Comparison of ENCODE assay signal across 9 mouse cellular contexts in the genomic region with DNA sequence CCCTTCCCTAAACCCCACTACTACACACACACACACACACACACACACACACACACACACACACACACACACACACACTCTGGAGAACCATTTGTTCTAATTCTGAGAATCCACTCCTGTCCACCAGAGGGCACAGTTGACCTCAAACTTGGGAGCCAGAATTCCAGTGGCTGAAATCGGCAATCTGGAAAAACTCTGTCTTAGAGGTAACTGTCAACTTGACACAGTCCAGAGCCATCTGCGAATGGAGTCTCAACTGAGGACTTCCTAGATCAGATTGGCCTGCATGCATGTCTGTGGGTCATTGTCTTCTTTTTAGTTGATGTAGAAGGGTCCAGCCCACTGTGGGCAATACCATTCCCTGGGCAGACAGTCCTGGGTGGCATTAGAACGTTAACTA. TPM values are rescaled to one million over a fixed set of nuclear protein-coding genes. Genes with fewer than 3 reads are reported as not detected.
DNase-seq lines count a peak whose midpoint lies in the region; ATAC-seq and TF ChIP-seq lines count a peak whose summit lies in the region.
"Had no signal": no experiment of that assay in that cellular context is flagged by ENCODE, and none has a peak within 500 bp of the region (broad histone marks: within the 10 kb centered on the region; RNA-seq: fewer than 3 reads in every experiment).

No protein-coding gene starts in this region.

- peak; percentile 73 for DNase-seq in R1 (ENCODE audit: low read depth, low spot score)
- peak; percentile 79 for DNase-seq in embryonic facial prominence, embryonic 11.5 days (ENCODE audit: low spot score)
- DNase-seq in layer of hippocampus, adult 2 months (ENCODE audit: low spot score in 2 of 2) = peak in 1 of 2 experiments; percentile 70
- peak; percentile 49 for DNase-seq in naive thymus-derived CD4-positive, alpha-beta T cell, adult 2 months (ENCODE audit: low read depth)

- no peaks in the 10 kb centered on the region for H3K27me3 ChIP-seq in intestine, postnatal 0 days (replicated peaks; ENCODE audit: control insufficient read depth, insufficient read depth, low read length)
- no peaks in the 10 kb centered on the region for H3K27me3 ChIP-seq in intestine, embryonic 16.5 days (replicated peaks; ENCODE audit: control insufficient read depth, insufficient read depth, low read length)
- H3K27me3 ChIP-seq in C2C12 (ENCODE audit: control insufficient read depth, insufficient read depth, insufficient read length) = no peaks in the 10 kb centered on the region
- no peaks in the 10 kb centered on the region for H3K27me3 ChIP-seq in embryonic facial prominence, embryonic 11.5 days (ENCODE audit: control insufficient read depth, insufficient read depth, low read length)
- peaks cover 3% of the 10 kb centered on the region for H3K27me3 ChIP-seq in forebrain, embryonic 13.5 days

- ATAC-seq in intestine, postnatal 0 days = no peak
- no peak for ATAC-seq in intestine, embryonic 16.5 days
- no peak for ATAC-seq in embryonic facial prominence, embryonic 11.5 days (replicated peaks; ENCODE audit: insufficient number of reproducible peaks, low FRiP score, low TSS enrichment, low read depth)
- ATAC-seq in forebrain, embryonic 13.5 days = no peak

- H3K27ac ChIP-seq in intestine, postnatal 0 days (ENCODE audit: low read depth, low read length) = no peak overlapping the region
- H3K27ac ChIP-seq in intestine, embryonic 16.5 days (ENCODE audit: low read length) = no peak overlapping the region
- H3K27ac ChIP-seq in embryonic facial prominence, embryonic 11.5 days (replicated peaks; ENCODE audit: low read depth, low read length) = no peak overlapping the region
- H3K27ac ChIP-seq in layer of hippocampus, adult 2 months = no peak overlapping the region
- no peak overlapping the region for H3K27ac ChIP-seq in forebrain, embryonic 13.5 days
- H3K27ac ChIP-seq: limb, embryonic 12.5 days had no signal

- H3K9ac ChIP-seq in intestine, postnatal 0 days (ENCODE audit: low read depth, low read length) = no peak overlapping the region
- H3K9ac ChIP-seq in intestine, embryonic 16.5 days (ENCODE audit: low read depth, low read length) = no peak overlapping the region
- H3K9ac ChIP-seq in embryonic facial prominence, embryonic 11.5 days (replicated peaks; ENCODE audit: low read length) = no peak overlapping the region
- no peak overlapping the region for H3K9ac ChIP-seq in forebrain, embryonic 13.5 days
- H3K9ac ChIP-seq: limb, embryonic 12.5 days had no signal

- H3K4me1 ChIP-seq in intestine, postnatal 0 days (replicated peaks; ENCODE audit: control insufficient read depth, insufficient read depth, low read length) = no peaks in the 10 kb centered on the region
- H3K4me1 ChIP-seq in intestine, embryonic 16.5 days (ENCODE audit: control insufficient read depth, insufficient read depth, low read length) = no peaks in the 10 kb centered on the region
- no peaks in the 10 kb centered on the region for H3K4me1 ChIP-seq in embryonic facial prominence, embryonic 11.5 days (ENCODE audit: control insufficient read depth, insufficient read depth, low read length)
- H3K4me1 ChIP-seq in forebrain, embryonic 13.5 days = no peaks in the 10 kb centered on the region
- H3K4me1 ChIP-seq: limb, embryonic 12.5 days had no signal

- peak; percentile 83 for TF ChIP-seq CTCF in intestine, postnatal 0 days (IDR thresholded peaks at IDR 0.05; ENCODE audit: low read depth)
- TF ChIP-seq CTCF in C2C12 (IDR thresholded peaks at IDR 0.05; ENCODE audit: control insufficient read depth, insufficient read depth, insufficient read length) = peak; percentile 7
- TF ChIP-seq CTCF in layer of hippocampus, adult 2 months (conservative IDR thresholded peaks at IDR 0.05) = peak; percentile 70

- H3K79me2 ChIP-seq in C2C12 (ENCODE audit: control insufficient read depth, insufficient read depth) = no peaks in the 10 kb centered on the region

- H3K79me3 ChIP-seq in C2C12 (ENCODE audit: low read depth) = no peaks in the 10 kb centered on the region

- no peak overlapping the region for H3ac ChIP-seq in C2C12 (ENCODE audit: control insufficient read depth, insufficient read length, low read depth)

- no peak overlapping the region for H3K4me2 ChIP-seq in intestine, postnatal 0 days (replicated peaks; ENCODE audit: low read depth)
- H3K4me2 ChIP-seq in intestine, embryonic 16.5 days (ENCODE audit: low read depth, low read length) = no peak overlapping the region
- no peak overlapping the region for H3K4me2 ChIP-seq in embryonic facial prominence, embryonic 11.5 days (ENCODE audit: low read depth, low read length)
- H3K4me2 ChIP-seq in forebrain, embryonic 13.5 days = no peak overlapping the region
- H3K4me2 ChIP-seq: limb, embryonic 12.5 days had no signal

- no peak overlapping the region for H3K4me3 ChIP-seq in intestine, postnatal 0 days (ENCODE audit: low read depth, low read length)
- H3K4me3 ChIP-seq in intestine, embryonic 16.5 days (ENCODE audit: low read length) = no peak overlapping the region
- no peak overlapping the region for H3K4me3 ChIP-seq in C2C12 (ENCODE audit: insufficient read depth, poor library complexity, severe bottlenecking)
- H3K4me3 ChIP-seq in embryonic facial prominence, embryonic 11.5 days (ENCODE audit: low read depth, low read length) = no peak overlapping the region
- no peak overlapping the region for H3K4me3 ChIP-seq in layer of hippocampus, adult 2 months
- H3K4me3 ChIP-seq in forebrain, embryonic 13.5 days = no peak overlapping the region
- H3K4me3 ChIP-seq: limb, embryonic 12.5 days had no signal

- H3K36me3 ChIP-seq in intestine, postnatal 0 days (ENCODE audit: control insufficient read depth, insufficient read depth) = no peaks in the 10 kb centered on the region
- no peaks in the 10 kb centered on the region for H3K36me3 ChIP-seq in intestine, embryonic 16.5 days (ENCODE audit: control insufficient read depth, insufficient read depth, low read length)
- H3K36me3 ChIP-seq in C2C12 (ENCODE audit: control insufficient read depth, insufficient read depth) = no peaks in the 10 kb centered on the region
- H3K36me3 ChIP-seq in embryonic facial prominence, embryonic 11.5 days (replicated peaks; ENCODE audit: control insufficient read depth, insufficient read depth, low read depth, low read length) = no peaks in the 10 kb centered on the region
- no peaks in the 10 kb centered on the region for H3K36me3 ChIP-seq in forebrain, embryonic 13.5 days (ENCODE audit: poor library complexity, severe bottlenecking)
- H3K36me3 ChIP-seq: limb, embryonic 12.5 days had no signal

- 41% methylated on average over 3 of the region's 3 CpGs for WGBS in intestine, postnatal 0 days
- 33% methylated on average over 3 of the region's 3 CpGs for WGBS in intestine, embryonic 16.5 days
- 51% methylated on average over 3 of the region's 3 CpGs for WGBS in embryonic facial prominence, embryonic 11.5 days
- 65% methylated on average over 3 of the region's 3 CpGs for WGBS in forebrain, embryonic 13.5 days

- no peaks in the 10 kb centered on the region for H3K9me3 ChIP-seq in intestine, postnatal 0 days (ENCODE audit: control insufficient read depth)
- no peaks in the 10 kb centered on the region for H3K9me3 ChIP-seq in intestine, embryonic 16.5 days (ENCODE audit: control insufficient read depth, low read length)
- no peaks in the 10 kb centered on the region for H3K9me3 ChIP-seq in embryonic facial prominence, embryonic 11.5 days (replicated peaks; ENCODE audit: control insufficient read depth, low read length)
- H3K9me3 ChIP-seq in forebrain, embryonic 13.5 days (replicated peaks) = no peaks in the 10 kb centered on the region
- H3K9me3 ChIP-seq: limb, embryonic 12.5 days had no signal

TF ChIP-seq in C2C12, 6 proteins besides CTCF, POLR2A, EP300 and RAD21:
- TF ChIP-seq CEBPB (IDR thresholded peaks at IDR 0.05; ENCODE audit: low read depth) (no peak), MAX (IDR thresholded peaks at IDR 0.05) (no peak), MYOG (IDR thresholded peaks at IDR 0.05; ENCODE audit: control insufficient read depth, extremely low read depth, insufficient read length) (no peak), FOSL1 (IDR thresholded peaks at IDR 0.05; ENCODE audit: insufficient read depth, low read length, poor library complexity, severe bottlenecking) (no peak), USF1 (IDR thresholded peaks at IDR 0.05; ENCODE audit: low read depth) (no peak), MYOD1 (IDR thresholded peaks at IDR 0.05; ENCODE audit: control insufficient read depth, insufficient read length, low read depth) (no peak)

RNA-seq across cellular contexts. Expression of a gene that starts 38.1 kb away (rescaled TPM):
- polyA plus RNA-seq in intestine, postnatal 0 days (2015; fragmentation: Nextera tagmentation; extraction: Ambion mirVana) = 29.6 and 30.2 TPM in 2 replicates
- polyA plus RNA-seq in intestine, embryonic 16.5 days (2015; fragmentation: Nextera tagmentation; extraction: Ambion mirVana) = 36.6 and 39.0 TPM in 2 replicates
- polyA plus RNA-seq in C2C12 (2012; fragmentation: generic; extraction: Trizol) = 9.9 TPM
- 30.5 and 32.7 TPM in 2 replicates for polyA plus RNA-seq in embryonic facial prominence, embryonic 11.5 days (2014; fragmentation: Nextera tagmentation; extraction: Ambion mirVana)
- 10 to 100 TPM; 87.1 to 91.2 TPM for total RNA-seq in layer of hippocampus, adult 2 months (2021)
- 36.6 and 37.8 TPM in 2 replicates for polyA plus RNA-seq in forebrain, embryonic 13.5 days (2015; fragmentation: Nextera tagmentation; extraction: Ambion mirVana)

RNA-seq across cellular contexts. Expression of a gene that starts 53.6 kb away (rescaled TPM):
- not detected in 2 replicates for polyA plus RNA-seq in intestine, postnatal 0 days (2015; fragmentation: Nextera tagmentation; extraction: Ambion mirVana)
- 0.05 TPM in 1 of 2 replicates, not detected in the other for polyA plus RNA-seq in intestine, embryonic 16.5 days (2015; fragmentation: Nextera tagmentation; extraction: Ambion mirVana)
- polyA plus RNA-seq in C2C12 (2012; fragmentation: generic; extraction: Trizol) = not detected
- polyA plus RNA-seq in embryonic facial prominence, embryonic 11.5 days (2014; fragmentation: Nextera tagmentation; extraction: Ambion mirVana) = not detected in 2 replicates
- under 1 TPM; 0.49 to 0.96 TPM for total RNA-seq in layer of hippocampus, adult 2 months (2021)
- not detected in 2 replicates for polyA plus RNA-seq in forebrain, embryonic 13.5 days (2015; fragmentation: Nextera tagmentation; extraction: Ambion mirVana)
- polyA plus RNA-seq: limb, embryonic 12.5 days had no signal

Comparison
In these comparisons a context has a peak if more than half of its experiments do, and no peak if none do; other contexts are left out.
1. CTCF ChIP-seq: peak in every context shown above with its lines; median percentile 83 in intestine, postnatal 0 days; 70 in layer of hippocampus, adult 2 months; 7 in C2C12.